Mouse (Mus musculus): ENCODE measurements around the gene Mta1. TPM values are rescaled to one million over a fixed set of nuclear protein-coding genes. Genes with fewer than 3 reads are reported as not detected.

Mta1 gene
- total RNA-seq, 2 experiments from 2014 or later = 72.9 to 76.5 TPM

DNA sequence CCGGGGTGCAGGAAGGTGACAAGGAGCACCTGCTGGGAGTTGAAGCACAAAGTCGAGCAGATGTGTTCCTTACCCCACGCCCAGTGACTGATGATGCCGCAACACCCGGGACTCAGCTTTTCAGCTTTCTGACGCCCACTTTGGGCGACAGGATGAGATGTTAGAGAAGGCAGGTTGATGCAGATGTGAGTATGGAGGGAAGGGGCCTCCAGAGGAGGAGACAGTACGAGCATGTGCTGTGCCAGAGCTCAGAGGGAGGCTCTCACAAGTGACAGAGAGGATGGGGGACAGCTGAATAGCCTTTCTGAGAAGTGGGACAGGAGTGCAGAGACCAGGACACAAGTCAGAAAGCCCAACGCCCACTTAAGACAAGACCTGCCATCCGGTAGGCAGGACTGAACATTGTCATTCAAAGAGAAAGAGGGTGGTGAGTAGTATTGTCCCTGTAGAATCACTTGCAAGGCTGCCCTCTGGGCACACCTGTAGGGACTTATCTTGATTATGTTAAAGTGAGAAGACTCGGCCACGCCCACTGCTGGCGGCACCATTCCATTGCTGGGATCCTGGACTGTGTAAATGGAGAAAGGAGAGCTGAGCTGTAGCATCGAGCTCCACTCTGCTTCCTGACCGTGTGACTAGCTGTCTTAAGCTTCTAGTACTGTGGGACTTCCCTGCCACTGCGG is 16.9 kb downstream of the Mta1 start:
- Histone ChIP-seq H3K27ac (no peak overlapping the region), H3K4me3 (no peak overlapping the region)
- intact Hi-C loops (cut with DNase I) = no loop called here
- no peak for DNase-seq (ENCODE audit: extremely low spot score in 1 of 2, low spot score in 2 of 2)
- TF ChIP-seq CTCF (IDR thresholded peaks at IDR 0.05) = no peak

DNA sequence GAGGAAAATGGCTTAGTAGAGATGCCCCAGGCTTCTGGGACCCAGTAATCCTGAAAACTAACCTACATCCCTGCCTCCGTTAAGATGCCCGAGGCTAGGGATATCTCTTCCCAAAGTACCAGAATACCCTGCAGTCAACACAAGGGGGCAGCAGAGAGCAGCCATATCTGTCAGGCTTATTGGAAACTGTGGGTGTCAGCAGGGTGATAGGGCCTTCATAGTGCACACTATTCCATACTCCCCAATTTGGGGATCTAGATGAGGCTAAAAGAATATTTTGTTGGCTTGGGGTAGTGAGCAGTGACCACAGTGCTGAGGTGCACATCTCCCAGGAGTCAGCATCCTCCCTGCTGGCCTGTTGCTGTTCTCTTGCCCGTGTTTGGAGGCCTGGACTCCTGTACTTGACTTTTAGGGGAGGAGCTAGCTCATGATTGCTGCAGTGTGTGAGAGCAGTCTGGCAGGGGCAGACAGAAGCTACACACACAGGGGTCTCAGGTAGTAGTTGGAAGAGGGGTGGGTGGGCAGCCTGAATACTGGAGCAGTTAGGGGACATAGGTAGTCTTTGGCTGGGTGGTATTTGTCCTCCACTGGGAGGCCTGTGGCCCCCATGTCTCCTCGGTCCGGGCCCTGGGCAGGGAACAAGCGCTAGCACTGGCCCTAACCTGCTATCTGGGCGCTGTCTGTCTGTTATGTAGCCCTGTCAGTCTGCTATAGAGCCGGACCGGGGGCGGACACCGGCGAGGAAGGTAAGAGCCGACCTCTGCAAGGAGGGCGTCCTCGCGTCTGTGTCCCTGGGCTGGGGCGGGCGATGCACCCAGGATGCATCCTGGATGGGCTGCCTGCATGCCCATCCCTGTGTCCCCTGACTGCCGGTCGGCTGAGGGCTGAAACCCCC is 21.7 kb downstream of the Mta1 start:
- no peak overlapping the region for H3K27ac ChIP-seq
- intact Hi-C loops (cut with DNase I) = no loop called here
- TF ChIP-seq CTCF (IDR thresholded peaks at IDR 0.05) = peak; percentile 99
- peak; percentile 82 to 85 for DNase-seq (ENCODE audit: extremely low spot score in 1 of 2, low spot score in 2 of 2)
- H3K4me3 ChIP-seq = no peak overlapping the region

DNA sequence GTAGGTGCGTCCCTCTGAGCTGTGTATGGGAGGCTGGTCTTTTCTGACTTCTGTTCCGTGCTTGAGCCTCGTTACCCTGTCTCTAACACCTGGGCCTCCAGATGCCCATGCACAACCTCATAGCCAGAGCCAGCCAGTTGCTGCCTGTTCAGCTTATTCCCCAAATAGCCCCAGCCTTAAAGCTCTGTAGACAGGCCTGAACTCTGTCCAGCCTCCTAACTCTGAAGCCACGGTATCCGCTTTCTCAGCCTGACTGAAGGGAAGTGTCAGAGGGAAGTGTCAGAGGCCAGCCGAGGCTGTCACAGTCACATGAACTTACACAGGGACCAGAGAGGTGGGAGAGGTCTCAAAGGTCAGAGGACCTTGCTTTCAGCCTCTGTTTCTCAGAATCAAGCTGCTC is 26.6 kb downstream of the Mta1 start:
- no peak for TF ChIP-seq CTCF (IDR thresholded peaks at IDR 0.05)
- intact Hi-C loops (cut with DNase I) = no loop called here
- H3K27ac ChIP-seq = no peak overlapping the region

DNA sequence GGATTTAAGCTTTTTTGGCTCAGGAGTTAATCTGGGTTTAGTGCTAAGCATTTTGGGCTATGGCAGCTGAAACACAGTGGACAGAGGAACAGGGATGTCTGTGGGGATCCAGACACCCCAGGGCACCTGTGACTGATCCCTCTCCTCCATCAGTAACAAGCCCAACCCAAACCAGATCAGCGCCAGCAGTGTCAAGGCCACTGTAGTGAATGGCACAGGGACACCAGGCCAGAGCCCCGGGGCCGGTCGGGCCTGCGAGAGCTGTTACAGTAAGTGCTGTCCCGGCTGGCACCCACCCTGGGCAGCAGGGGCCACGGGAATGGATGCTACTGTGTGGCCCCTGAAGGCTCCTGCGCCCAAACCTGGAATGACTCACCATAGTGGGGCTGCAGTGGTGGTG is 32.7 kb downstream of the Mta1 start:
- H3K27ac ChIP-seq = no peak overlapping the region
- H3K4me3 ChIP-seq = no peak overlapping the region
- intact Hi-C loops (cut with DNase I) = no loop called here
- DNase-seq (ENCODE audit: extremely low spot score in 1 of 2, low spot score in 2 of 2) = no peak
- TF ChIP-seq CTCF (IDR thresholded peaks at IDR 0.05) = no peak

More for the DNA sequence above, 26.6 kb downstream of the Mta1 start:
- H3K4me3 ChIP-seq = no peak overlapping the region
- no peak for DNase-seq (ENCODE audit: extremely low spot score in 1 of 2, low spot score in 2 of 2)

DNA sequence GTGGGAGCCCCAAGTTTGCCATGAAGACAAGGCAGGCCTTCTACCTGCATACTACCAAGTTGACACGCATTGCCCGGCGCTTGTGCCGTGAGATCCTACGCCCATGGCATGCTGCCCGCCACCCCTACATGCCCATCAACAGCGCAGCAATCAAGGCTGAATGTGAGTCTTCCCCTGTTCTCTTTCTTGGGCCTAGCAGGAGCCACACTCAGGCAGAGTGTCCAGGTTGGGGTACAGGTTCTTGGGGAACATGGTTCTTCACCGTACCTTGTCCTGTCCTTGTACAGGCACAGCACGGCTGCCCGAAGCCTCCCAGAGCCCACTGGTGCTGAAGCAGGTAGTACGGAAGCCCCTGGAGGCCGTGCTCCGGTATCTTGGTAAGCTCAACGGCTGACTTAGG is 33.5 kb downstream of the Mta1 start:
- no peak for TF ChIP-seq CTCF (IDR thresholded peaks at IDR 0.05)
- intact Hi-C loops (cut with DNase I) = no loop called here
- Histone ChIP-seq H3K27ac (no peak overlapping the region), H3K4me3 (no peak overlapping the region)
- DNase-seq (ENCODE audit: extremely low spot score in 1 of 2, low spot score in 2 of 2) = no peak

DNA sequence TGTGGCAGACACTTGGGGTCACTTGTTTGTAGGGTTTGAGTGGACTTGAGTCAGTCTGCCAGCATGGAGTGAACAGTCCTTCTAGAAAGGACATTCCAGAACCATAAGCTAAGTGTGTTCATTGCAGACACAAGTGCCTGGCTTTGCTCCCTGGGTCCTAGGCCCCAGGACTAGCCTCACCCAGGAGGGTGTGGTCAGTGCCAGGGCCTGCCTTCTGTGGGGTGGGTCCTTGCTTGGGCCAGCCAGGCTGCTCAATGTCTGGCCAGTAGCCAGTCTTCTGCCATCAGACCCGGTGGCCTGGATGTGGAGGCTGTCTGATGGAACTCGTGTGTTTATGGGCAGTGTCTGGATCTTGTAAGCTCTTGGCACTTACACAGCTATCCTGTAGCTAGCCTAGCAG is 34.5 kb downstream of the Mta1 start:
- TF ChIP-seq CTCF (IDR thresholded peaks at IDR 0.05) = no peak
- no peak for DNase-seq (ENCODE audit: extremely low spot score in 1 of 2, low spot score in 2 of 2)
- intact Hi-C loops (cut with DNase I) = no loop called here
- peak overlapping the region; percentile 38; the same call in 1 of the 2 replicates for H3K27ac ChIP-seq
- H3K4me3 ChIP-seq = no peak overlapping the region

DNA sequence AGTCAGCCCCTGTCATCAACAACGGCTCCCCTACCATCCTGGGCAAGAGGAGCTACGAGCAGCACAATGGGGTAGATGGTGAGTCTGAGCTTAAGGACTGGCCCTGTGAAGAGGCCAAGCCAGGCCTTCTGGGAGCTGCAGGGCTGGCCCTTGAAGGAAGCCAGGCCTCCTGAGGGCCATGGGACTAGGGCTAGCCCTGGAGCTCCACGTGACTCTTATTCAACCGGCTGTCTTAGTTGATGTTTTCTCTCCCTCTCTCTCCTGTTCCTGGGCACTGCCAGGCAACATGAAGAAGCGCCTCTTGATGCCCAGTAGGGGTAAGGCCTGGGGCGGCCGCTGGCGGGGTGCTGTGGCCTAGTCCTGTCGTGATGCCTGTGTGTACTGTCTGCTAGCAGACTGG is 35.2 kb downstream of the Mta1 start:
- intact Hi-C loops (cut with DNase I) = no loop called here
- no peak for TF ChIP-seq CTCF (IDR thresholded peaks at IDR 0.05)
- DNase-seq (ENCODE audit: extremely low spot score in 1 of 2, low spot score in 2 of 2) = no peak
- Histone ChIP-seq H3K4me3 (no peak overlapping the region), H3K27ac (peak overlapping the region; percentile 12)

DNA sequence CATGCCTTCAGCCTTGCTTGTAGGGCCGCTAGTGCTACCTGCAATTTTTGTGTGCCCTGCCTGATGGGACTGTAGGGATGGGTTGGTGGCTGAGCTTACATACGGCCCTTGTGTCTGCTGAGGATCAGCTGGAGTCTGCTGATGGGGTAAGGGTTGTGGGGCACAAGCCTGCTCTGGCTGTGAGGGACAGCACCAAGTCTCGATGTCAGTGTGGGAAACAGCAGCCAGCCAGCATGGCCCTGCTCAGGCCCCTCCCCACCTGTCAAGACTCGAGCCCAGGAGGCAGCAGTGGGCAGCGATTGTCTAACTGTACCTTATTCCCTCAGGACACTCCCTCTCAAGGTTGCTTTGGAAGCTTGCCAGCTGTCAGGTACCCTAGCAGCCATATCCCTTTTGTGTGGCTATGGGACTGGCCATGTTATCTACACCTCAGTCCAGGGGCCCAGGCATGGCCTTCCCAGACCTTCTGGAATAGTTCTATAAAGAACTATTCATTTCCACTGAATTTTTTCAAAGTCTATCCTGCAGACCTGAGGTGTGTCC is 35.9 kb downstream of the Mta1 start:
- TF ChIP-seq CTCF (IDR thresholded peaks at IDR 0.05) = no peak
- intact Hi-C loops (cut with DNase I) = no loop called here
- H3K27ac ChIP-seq = peak overlapping the region; percentile 15; the same call in 1 of the 2 replicates

DNA sequence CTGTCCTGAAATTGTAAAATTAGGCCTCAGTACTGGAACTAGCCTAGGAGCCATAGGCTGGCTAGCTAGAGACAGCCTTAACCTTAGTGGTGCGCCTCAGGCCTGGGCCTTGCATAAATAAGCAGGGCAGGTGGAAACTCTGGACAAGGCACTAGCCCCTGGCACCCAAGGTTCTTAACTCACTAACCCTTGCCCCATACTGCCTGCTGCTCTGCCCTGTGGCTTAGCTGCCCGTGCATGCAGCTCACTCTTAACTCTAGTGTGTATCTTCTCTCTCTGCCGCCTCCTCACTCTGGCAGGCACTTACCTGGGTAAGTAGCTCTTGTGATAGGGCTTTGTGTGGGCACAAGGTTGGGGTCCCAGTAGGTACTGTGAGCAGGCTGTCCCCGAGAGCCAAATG is 36.4 kb downstream of the Mta1 start:
- intact Hi-C loops (cut with DNase I) = no loop called here
- H3K27ac ChIP-seq = no peak overlapping the region
- no peak overlapping the region for H3K4me3 ChIP-seq
- no peak for TF ChIP-seq CTCF (IDR thresholded peaks at IDR 0.05)
- no peak for DNase-seq (ENCODE audit: extremely low spot score in 1 of 2, low spot score in 2 of 2)

More for the DNA sequence above, 35.9 kb downstream of the Mta1 start:
- no peak for DNase-seq (ENCODE audit: extremely low spot score in 1 of 2, low spot score in 2 of 2)
- H3K4me3 ChIP-seq = no peak overlapping the region

DNA sequence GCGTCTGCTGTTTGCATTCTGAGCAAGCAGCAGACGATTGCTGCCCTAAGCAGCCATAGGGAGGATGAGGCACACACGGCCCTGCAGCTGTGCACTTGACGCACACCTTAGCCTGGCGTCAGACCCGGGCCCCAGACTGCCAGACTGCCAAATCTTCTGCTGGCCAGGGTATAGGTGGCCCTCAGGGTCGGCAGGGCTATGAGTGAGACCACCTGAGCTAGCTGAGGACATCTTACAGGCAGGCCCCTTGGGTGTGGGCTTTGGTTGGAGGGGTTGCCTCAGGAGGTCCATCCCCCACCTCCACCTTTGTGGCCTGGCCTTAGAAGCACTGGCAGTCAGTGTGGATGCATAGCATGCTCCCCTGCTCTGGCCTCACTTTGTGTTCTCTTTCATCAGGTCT is 37.3 kb downstream of the Mta1 start:
- no peak overlapping the region for H3K4me3 ChIP-seq
- no peak for DNase-seq (ENCODE audit: extremely low spot score in 1 of 2, low spot score in 2 of 2)
- TF ChIP-seq CTCF (IDR thresholded peaks at IDR 0.05) = no peak
- intact Hi-C loops (cut with DNase I) = no loop called here
- peak overlapping the region; percentile 20 for H3K27ac ChIP-seq

DNA sequence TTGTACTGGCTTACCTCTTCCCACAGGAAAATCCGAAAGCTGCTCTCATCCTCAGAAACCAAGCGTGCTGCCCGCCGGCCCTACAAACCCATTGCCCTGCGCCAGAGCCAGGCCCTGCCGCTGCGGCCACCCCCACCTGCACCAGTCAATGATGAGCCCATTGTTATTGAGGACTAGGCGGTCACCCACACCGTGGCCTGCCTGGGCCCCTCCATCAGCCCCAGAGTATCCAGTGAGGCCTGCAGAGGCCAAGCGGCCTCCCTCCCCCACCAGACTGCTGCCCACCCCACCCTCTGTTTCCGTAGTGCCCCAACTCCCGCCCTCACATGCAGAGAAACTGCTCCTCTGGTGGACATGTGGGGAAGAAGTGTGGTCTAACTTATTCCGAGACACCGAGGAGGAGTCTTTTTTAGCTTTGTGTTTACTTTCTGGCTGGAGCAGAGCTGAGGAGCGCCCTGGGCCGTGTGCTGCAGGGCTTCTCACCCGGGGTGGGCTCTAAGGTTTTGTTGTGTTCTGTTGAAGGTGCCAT is 38.5 kb downstream of the Mta1 start:
- intact Hi-C loops (cut with DNase I) = no loop called here
- no peak; the same call in 1 of the 2 replicates for TF ChIP-seq CTCF (IDR thresholded peaks at IDR 0.05)
- H3K4me3 ChIP-seq = no peak overlapping the region
- DNase-seq (ENCODE audit: extremely low spot score in 1 of 2, low spot score in 2 of 2) = no peak
- H3K27ac ChIP-seq = peak overlapping the region; percentile 25; the same call in 1 of the 2 replicates
